Mouse (Mus musculus): Measurements from ENCODE around the gene Poln.
A peak's percentile ranks its signal among the peaks of the same experiment; 100 is the strongest.

Gene Poln

GRCm38 (mm10) chr5:33982731-33983259 lies 186.5 kb downstream of the Poln start:
- DNase-seq: no peak

- no peak for DNase-seq
Measured at GRCm38 (mm10) chr5:33976267-33976666, 193.0 kb downstream of the Poln start.

- DNase-seq: peak; percentile 48
Measured at GRCm38 (mm10) chr5:33974736-33975135, 194.5 kb downstream of the Poln start.

GRCm38 (mm10) chr5:33959382-33959781 lies 209.9 kb downstream of the Poln start:
- DNase-seq: no peak

All from cerebellum, adult 9-10 months (tissue).